Mouse (Mus musculus): ENCODE measurements around the gene Uqcc2. TPM values are rescaled to one million over a fixed set of nuclear protein-coding genes. Genes with fewer than 3 reads are reported as not detected.

Gene Uqcc2
- polyA plus RNA-seq, 1 experiment from 2014 or later: 315 TPM

- H3K27me3 ChIP-seq (ENCODE audit: insufficient read depth, low read length): no peaks in the 10 kb centered on the region
- no peak overlapping the region for H3K9ac ChIP-seq (ENCODE audit: low read depth, low read length)
- H3K36me3 ChIP-seq (ENCODE audit: insufficient read depth, low read length): no peaks in the 10 kb centered on the region
- DNase-seq (ENCODE audit: low spot score) (no peak), ATAC-seq (replicated peaks; ENCODE audit: low FRiP score, low read depth) (no peak)
- no peak overlapping the region for H3K4me2 ChIP-seq (ENCODE audit: low read length)
- H3K4me3 ChIP-seq (replicated peaks; ENCODE audit: low read depth, low read length): no peak overlapping the region
- no peak for TF ChIP-seq CTCF (IDR thresholded peaks at IDR 0.05; ENCODE audit: low read depth)
- H3K9me3 ChIP-seq (replicated peaks; ENCODE audit: low read length): no peaks in the 10 kb centered on the region
- no peaks in the 10 kb centered on the region for H3K4me1 ChIP-seq (replicated peaks; ENCODE audit: insufficient read depth, low read length)
- no peak overlapping the region for H3K27ac ChIP-seq
- 68% methylated on average over 5 of the region's 5 CpGs for WGBS
Measured at GRCm38 (mm10) chr17:27081868-27082267, 51.8 kb downstream of the Uqcc2 start.

- no peaks in the 10 kb centered on the region for H3K27me3 ChIP-seq (ENCODE audit: insufficient read depth, low read length)
- H3K9ac ChIP-seq (ENCODE audit: low read depth, low read length): no peak overlapping the region
- ATAC-seq (replicated peaks; ENCODE audit: low FRiP score, low read depth) (no peak), DNase-seq (ENCODE audit: low spot score) (no peak)
- TF ChIP-seq CTCF (IDR thresholded peaks at IDR 0.05; ENCODE audit: low read depth): no peak
- H3K4me3 ChIP-seq (replicated peaks; ENCODE audit: low read depth, low read length): no peak overlapping the region
- no peaks in the 10 kb centered on the region for H3K36me3 ChIP-seq (ENCODE audit: insufficient read depth, low read length)
- no peak overlapping the region for H3K4me2 ChIP-seq (ENCODE audit: low read length)
- no peak overlapping the region for H3K27ac ChIP-seq
- no peaks in the 10 kb centered on the region for H3K9me3 ChIP-seq (replicated peaks; ENCODE audit: low read length)
- 79% methylated on average over 6 of the region's 6 CpGs for WGBS
- 0 out of 2 replicates have a peak, but pooled peaks cover 9% of the 10 kb centered on the region for H3K4me1 ChIP-seq (replicated peaks; ENCODE audit: insufficient read depth, low read length)
Measured at GRCm38 (mm10) chr17:27078499-27078898, 55.2 kb downstream of the Uqcc2 start.

DNA sequence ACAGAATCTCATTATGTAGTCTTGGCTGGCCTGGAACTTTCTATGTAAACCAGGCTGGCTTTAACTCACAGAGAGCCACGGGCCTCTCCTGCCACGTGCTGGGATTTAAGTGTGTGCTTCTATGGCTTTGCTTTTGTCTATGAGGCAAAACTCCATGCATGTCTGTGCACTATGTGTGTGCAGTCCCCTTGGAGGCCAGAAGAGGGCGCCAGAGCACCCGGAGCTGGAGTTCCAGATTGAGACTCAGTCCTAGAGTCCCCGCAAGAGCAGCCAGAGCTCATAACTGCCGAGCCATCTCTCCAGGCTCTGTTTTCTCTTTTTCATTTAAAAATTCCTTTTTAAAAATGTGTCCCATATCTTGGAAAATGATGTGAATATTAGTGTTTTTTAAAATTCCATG lies 55.8 kb downstream of the Uqcc2 start:
- H3K27me3 ChIP-seq (ENCODE audit: insufficient read depth, low read length): no peaks in the 10 kb centered on the region
- H3K27ac ChIP-seq: no peak overlapping the region
- H3K36me3 ChIP-seq (ENCODE audit: insufficient read depth, low read length): no peaks in the 10 kb centered on the region
- ATAC-seq (replicated peaks; ENCODE audit: low FRiP score, low read depth) (no peak), DNase-seq (ENCODE audit: low spot score) (no peak)
- H3K9ac ChIP-seq (ENCODE audit: low read depth, low read length): no peak overlapping the region
- 88% methylated on average over 6 of the region's 6 CpGs for WGBS
- H3K4me1 ChIP-seq (replicated peaks; ENCODE audit: insufficient read depth, low read length): 0 out of 2 replicates have a peak, but pooled peaks cover 9% of the 10 kb centered on the region
- H3K4me2 ChIP-seq (ENCODE audit: low read length): no peak overlapping the region
- H3K4me3 ChIP-seq (replicated peaks; ENCODE audit: low read depth, low read length): no peak overlapping the region
- H3K9me3 ChIP-seq (replicated peaks; ENCODE audit: low read length): no peaks in the 10 kb centered on the region
- peak; percentile 58 for TF ChIP-seq CTCF (IDR thresholded peaks at IDR 0.05; ENCODE audit: low read depth)

DNA sequence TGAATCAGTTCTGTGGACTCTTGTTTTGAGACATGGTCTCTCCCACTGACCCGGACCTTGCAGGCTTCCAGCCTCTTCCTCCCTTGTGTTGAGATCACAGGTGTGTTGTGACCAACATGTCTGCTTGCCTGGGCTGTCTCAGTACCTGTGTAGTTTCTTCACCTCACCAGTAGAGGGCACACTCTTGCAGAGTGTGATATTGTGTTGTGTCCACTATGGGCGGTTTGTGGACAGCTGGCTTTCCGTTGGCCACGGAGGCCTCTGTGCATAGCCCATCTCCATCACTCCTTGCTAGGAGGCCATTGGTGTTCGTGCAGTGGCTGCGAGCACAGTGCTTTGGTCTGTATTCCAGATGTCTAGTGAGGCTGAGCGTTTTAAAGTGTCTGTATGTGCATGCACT lies 56.6 kb downstream of the Uqcc2 start:
- H3K4me1 ChIP-seq (replicated peaks; ENCODE audit: insufficient read depth, low read length): 0 out of 2 replicates have a peak, but pooled peaks cover 9% of the 10 kb centered on the region
- no peak overlapping the region for H3K27ac ChIP-seq
- no peak overlapping the region for H3K4me3 ChIP-seq (replicated peaks; ENCODE audit: low read depth, low read length)
- 96% methylated on average over 7 of the region's 7 CpGs for WGBS
- H3K36me3 ChIP-seq (ENCODE audit: insufficient read depth, low read length): no peaks in the 10 kb centered on the region
- no peak for DNase-seq (ENCODE audit: low spot score)
- no peaks in the 10 kb centered on the region for H3K9me3 ChIP-seq (replicated peaks; ENCODE audit: low read length)
- no peak overlapping the region for H3K9ac ChIP-seq (ENCODE audit: low read depth, low read length)
- no peak overlapping the region for H3K4me2 ChIP-seq (ENCODE audit: low read length)
- peak; percentile 35; the same call in 1 of the 2 replicates for TF ChIP-seq CTCF (IDR thresholded peaks at IDR 0.05; ENCODE audit: low read depth)
- ATAC-seq (replicated peaks; ENCODE audit: low FRiP score, low read depth): no peak
- H3K27me3 ChIP-seq (ENCODE audit: insufficient read depth, low read length): no peaks in the 10 kb centered on the region

GRCm38 (mm10) chr17:27074849-27075745 lies 58.6 kb downstream of the Uqcc2 start:
- Histone ChIP-seq H3K4me1 (replicated peaks; ENCODE audit: insufficient read depth, low read length) (0 out of 2 replicates have a peak, but pooled peaks cover 9% of the 10 kb centered on the region), H3K9ac (ENCODE audit: low read depth, low read length) (no peak overlapping the region), H3K36me3 (ENCODE audit: insufficient read depth, low read length) (no peaks in the 10 kb centered on the region), H3K4me2 (ENCODE audit: low read length) (no peak overlapping the region), H3K27me3 (ENCODE audit: insufficient read depth, low read length) (no peaks in the 10 kb centered on the region), H3K27ac (no peak overlapping the region), H3K9me3 (replicated peaks; ENCODE audit: low read length) (no peaks in the 10 kb centered on the region), H3K4me3 (replicated peaks; ENCODE audit: low read depth, low read length) (no peak overlapping the region)
- no peak for ATAC-seq (replicated peaks; ENCODE audit: low FRiP score, low read depth)
- 72% methylated on average over 17 of the region's 17 CpGs for WGBS
- no peak for TF ChIP-seq CTCF (IDR thresholded peaks at IDR 0.05; ENCODE audit: low read depth)
- no peak for DNase-seq (ENCODE audit: low spot score)

DNA sequence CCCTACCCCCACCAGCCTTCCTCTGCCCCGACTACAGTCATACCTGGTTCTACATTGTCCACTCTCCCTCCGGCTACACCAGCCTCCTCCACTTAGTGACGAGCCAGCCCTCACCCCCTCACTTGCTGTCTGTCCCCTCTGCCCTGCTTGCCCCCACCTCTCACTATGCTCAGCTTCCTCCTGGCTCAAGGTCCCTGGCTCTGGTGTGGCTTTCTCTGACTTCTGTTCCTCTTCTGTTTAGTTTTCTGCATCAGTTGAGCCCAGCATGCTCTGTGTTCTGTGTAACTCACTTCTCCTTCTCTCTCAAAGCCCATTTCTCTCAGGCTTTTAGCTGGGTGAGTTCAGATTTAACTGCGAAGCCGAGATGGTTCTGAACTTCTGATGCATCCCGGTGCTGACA lies 59.5 kb downstream of the Uqcc2 start:
- Histone ChIP-seq H3K4me1 (replicated peaks; ENCODE audit: insufficient read depth, low read length) (0 out of 2 replicates have a peak, but pooled peaks cover 9% of the 10 kb centered on the region), H3K9me3 (replicated peaks; ENCODE audit: low read length) (no peaks in the 10 kb centered on the region), H3K4me3 (replicated peaks; ENCODE audit: low read depth, low read length) (no peak overlapping the region), H3K27me3 (ENCODE audit: insufficient read depth, low read length) (no peaks in the 10 kb centered on the region), H3K9ac (ENCODE audit: low read depth, low read length) (no peak overlapping the region), H3K27ac (peak overlapping the region; percentile 28; the same call in 1 of the 2 replicates), H3K4me2 (ENCODE audit: low read length) (no peak overlapping the region), H3K36me3 (ENCODE audit: insufficient read depth, low read length) (no peaks in the 10 kb centered on the region)
- no peak for DNase-seq (ENCODE audit: low spot score)
- TF ChIP-seq CTCF (IDR thresholded peaks at IDR 0.05; ENCODE audit: low read depth): no peak
- ATAC-seq (replicated peaks; ENCODE audit: low FRiP score, low read depth): no peak; the same call in 1 of the 2 replicates
- 39% methylated on average over 6 of the region's 6 CpGs for WGBS
